Mouse (Mus musculus) liver, postnatal 0 days (tissue): Measurements from ENCODE around the gene Smtnl1.

Experiments
- CTCF ChIP-seq: sonication (generic); IDR thresholded peaks from 2 replicates; pipeline ENCODE4 v1.5.1; 2016; ENCODE audit warnings: antibody characterized with exemption, low read depth
- EP300 ChIP-seq: IDR thresholded peaks from 2 replicates; pipeline ENCODE4 v1.6.1; 2016; ENCODE audit warnings: antibody characterized with exemption, low read depth, mild to moderate bottlenecking

DNA sequence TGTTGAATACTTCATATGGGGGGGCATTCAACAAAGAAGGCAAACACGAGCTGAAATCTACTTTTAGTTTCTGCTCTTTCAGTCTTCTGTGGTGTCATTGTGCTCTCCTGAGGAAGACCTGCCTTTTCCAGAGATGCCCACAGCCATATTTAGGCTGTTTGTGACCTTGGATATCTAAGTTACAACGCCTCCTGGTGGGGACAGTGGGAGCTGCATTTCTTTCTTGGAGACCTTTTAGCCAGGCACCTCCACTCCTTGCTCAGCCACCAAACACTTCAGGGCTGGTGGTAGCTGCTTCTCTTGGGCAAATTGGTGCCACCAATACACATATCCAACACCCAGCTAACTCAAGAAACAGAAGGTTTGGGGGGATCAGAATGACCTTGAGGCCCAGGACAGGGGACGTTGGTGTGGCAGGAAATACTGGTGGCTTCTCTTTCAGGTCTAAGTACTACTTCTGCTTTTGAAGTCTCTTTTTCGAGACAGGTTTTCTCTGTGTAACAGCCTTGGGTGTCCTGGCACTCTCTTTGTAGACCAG, 48.2 kb upstream of the Smtnl1 start:
- TF ChIP-seq CTCF (peak; percentile 74), EP300 (no peak)
